Mouse (Mus musculus) brain, embryonic 14.5 days (tissue): ENCODE data around the gene Hoxd10.

Experiments used
- CTCF ChIP-seq: fragments of 200-500 bp; IDR thresholded peaks from 2 replicates; pipeline ENCODE4 v1.5.1; 2012; ENCODE audit warnings: inconsistent platforms, mild to moderate bottlenecking, moderate library complexity, borderline replicate concordance; ENCODE audit not compliant: insufficient read depth, insufficient read length; ENCODE audit errors: extremely low read depth
- POLR2A ChIP-seq: fragments of 200-500 bp; IDR thresholded peaks from 2 replicates; pipeline ENCODE4 v1.6.1; 2012; ENCODE audit warnings: mild to moderate bottlenecking, inconsistent platforms, borderline replicate concordance; ENCODE audit not compliant: poor library complexity, insufficient read depth, insufficient read length, severe bottlenecking; ENCODE audit errors: extremely low read depth

GRCm38 (mm10) chr2:74714881-74715280, 23.2 kb downstream of the Hoxd10 start:
- no peak for TF ChIP-seq POLR2A
- no peak for TF ChIP-seq CTCF
